Mouse (Mus musculus) neural tube, embryonic 14.5 days (tissue): ENCODE data around the gene Tsks. TPM values are rescaled to one million over a fixed set of nuclear protein-coding genes. Genes with fewer than 3 reads are reported as not detected.

Source experiments
- ATAC-seq: fragments of 200-750 bp; cut with Nextera tagmentation; 2 replicates; pipeline ENCODE4 v1.8.0; 2017; ENCODE audit warnings: low read depth, mild to moderate bottlenecking, moderate TSS enrichment, moderate library complexity
- H3K27ac ChIP-seq: fragments of 300-500 bp; sonication (generic); 2 replicates; pipeline ENCODE4 v1.5.1; 2014; ENCODE audit warnings: low read depth, mild to moderate bottlenecking, control low read depth, low read length, moderate library complexity, mixed read lengths
- H3K27me3 ChIP-seq: fragments of 300-500 bp; sonication (generic); 2 replicates; pipeline ENCODE4 v1.6.1; 2014; ENCODE audit warnings: low read length; ENCODE audit not compliant: control insufficient read depth, insufficient read depth
- H3K36me3 ChIP-seq: fragments of 300-500 bp; sonication (generic); 2 replicates; pipeline ENCODE4 v1.6.1; 2014; ENCODE audit warnings: low read length, mixed read lengths; ENCODE audit not compliant: control insufficient read depth, insufficient read depth
- H3K4me1 ChIP-seq: fragments of 300-500 bp; sonication (generic); 2 replicates; pipeline ENCODE4 v1.6.1; 2014; ENCODE audit warnings: low read length; ENCODE audit not compliant: control insufficient read depth, insufficient read depth
- H3K4me2 ChIP-seq: fragments of 300-500 bp; sonication (generic); 2 replicates; pipeline ENCODE4 v1.6.1; 2014; ENCODE audit warnings: mild to moderate bottlenecking, low read depth, low read length, control low read depth
- H3K4me3 ChIP-seq: fragments of 300-500 bp; sonication (generic); 2 replicates; pipeline ENCODE4 v1.5.1; 2014; ENCODE audit warnings: low read depth, low read length, control low read depth, mixed read lengths
- H3K9ac ChIP-seq: fragments of 300-500 bp; sonication (generic); replicated peaks from 2 replicates; pipeline ENCODE4 v1.6.1; 2014; ENCODE audit warnings: low read depth, mild to moderate bottlenecking, control low read depth, low read length, mixed read lengths
- H3K9me3 ChIP-seq: fragments of 300-500 bp; sonication (generic); 2 replicates; pipeline ENCODE4 v1.6.1; 2016; ENCODE audit warnings: low read length; ENCODE audit not compliant: control insufficient read depth
- WGBS: fragments of 180-500 bp; shearing (Covaris S2); extraction: QIAGEN DNeasy Blood & Tissue Kit; methylation state at CpG from one replicate; pipeline ENCODE4 v1.1.7; 2014; 5-methylcytosine and 5-hydroxymethylcytosine counted together
- polyA plus RNA-seq: library from polyadenylated mRNA; unstranded; fragments of >200 nt; fragmentation: Nextera tagmentation; extraction: Ambion mirVana; gene quantifications from 2 replicates; pipeline ENCODE4 v1.2.1, GENCODE M21; 2014

Gene Tsks
- polyA plus RNA-seq, 1 experiment from 2014 or later = 0.11 TPM

- Histone ChIP-seq H3K4me1 (no peaks in the 10 kb centered on the region), H3K9me3 (no peaks in the 10 kb centered on the region), H3K27ac (no peak overlapping the region), H3K27me3 (no peaks in the 10 kb centered on the region), H3K9ac (no peak overlapping the region), H3K4me2 (no peak overlapping the region), H3K4me3 (no peak overlapping the region), H3K36me3 (peaks cover 88% of the 10 kb centered on the region)
- ATAC-seq = no peak
- WGBS = 96% methylated on average over 29 of the region's 29 CpGs
Observed at GRCm38 (mm10) chr7:45007141-45007540, 64.1 kb downstream of the Tsks start.

Other genes starting within 250 kb of the Tsks start
- gene Izumo2, start 234.5 kb upstream of the Tsks start, polyA plus RNA-seq = not detected in 2 replicates
- 23.0 and 27.0 TPM in 2 replicates for gene Vrk3, start 194.8 kb upstream of the Tsks start, polyA plus RNA-seq
- 0.95 and 1.0 TPM in 2 replicates for gene Zfp473, start 192.2 kb upstream of the Tsks start, polyA plus RNA-seq
- 22.4 and 26.3 TPM in 2 replicates for gene Nup62, start 127.1 kb upstream of the Tsks start, polyA plus RNA-seq
- 1.6 and 1.7 TPM in 2 replicates for gene Il4i1, start 126.8 kb upstream of the Tsks start, polyA plus RNA-seq
- gene Atf5, start 126.5 kb upstream of the Tsks start, polyA plus RNA-seq = 2.1 and 2.3 TPM in 2 replicates
- 36.4 and 46.8 TPM in 2 replicates for gene Akt1s1, start 94.2 kb upstream of the Tsks start, polyA plus RNA-seq
- gene Tbc1d17, start 94.1 kb upstream of the Tsks start, polyA plus RNA-seq = 92.5 and 96.4 TPM in 2 replicates
- 27.1 and 28.8 TPM in 2 replicates for gene Pnkp, start 86.1 kb upstream of the Tsks start, polyA plus RNA-seq
- 475 and 479 TPM in 2 replicates for gene Ptov1, start 73.4 kb upstream of the Tsks start, polyA plus RNA-seq
- 85.7 and 91.1 TPM in 2 replicates for gene Med25, start 50.5 kb upstream of the Tsks start, polyA plus RNA-seq
- 14.5 and 16.0 TPM in 2 replicates for gene Fuz, start 47.1 kb upstream of the Tsks start, polyA plus RNA-seq
- 120 and 128 TPM in 2 replicates for gene Ap2a1, start 13.7 kb upstream of the Tsks start, polyA plus RNA-seq
- 54.3 and 60.3 TPM in 2 replicates for gene Cpt1c, start 31.6 kb downstream of the Tsks start, polyA plus RNA-seq
- 189 and 206 TPM in 2 replicates for gene Prmt1, start 43.4 kb downstream of the Tsks start, polyA plus RNA-seq
- 53.8 and 60.2 TPM in 2 replicates for gene Irf3, start 54.4 kb downstream of the Tsks start, polyA plus RNA-seq
- gene Bcl2l12, start 55.5 kb downstream of the Tsks start, polyA plus RNA-seq = 6.4 and 9.5 TPM in 2 replicates
- gene Scaf1, start 73.2 kb downstream of the Tsks start, polyA plus RNA-seq = 61.6 and 68.6 TPM in 2 replicates
- gene Rras, start 74.8 kb downstream of the Tsks start, polyA plus RNA-seq = 9.0 and 13.7 TPM in 2 replicates
- gene Prr12, start 109.7 kb downstream of the Tsks start, polyA plus RNA-seq = 17.3 and 17.9 TPM in 2 replicates
- 65.4 and 67.3 TPM in 2 replicates for gene Nosip, start 119.2 kb downstream of the Tsks start, polyA plus RNA-seq
- gene Prrg2, start 119.5 kb downstream of the Tsks start, polyA plus RNA-seq = 12.7 and 12.8 TPM in 2 replicates
- gene Rcn3, start 149.0 kb downstream of the Tsks start, polyA plus RNA-seq = 23.7 and 118 TPM in 2 replicates
- 7.0 and 36.4 TPM in 2 replicates for gene Fcgrt, start 160.6 kb downstream of the Tsks start, polyA plus RNA-seq
- gene Rps11, start 181.2 kb downstream of the Tsks start, polyA plus RNA-seq = 781 and 868 TPM in 2 replicates
- 668 and 729 TPM in 2 replicates for gene Rpl13a, start 185.6 kb downstream of the Tsks start, polyA plus RNA-seq
- 0.33 TPM in 1 of 2 replicates, not detected in the other for gene Gm45713, start 193.0 kb downstream of the Tsks start, polyA plus RNA-seq
- gene Flt3l, start 193.2 kb downstream of the Tsks start, polyA plus RNA-seq = 1.3 and 1.6 TPM in 2 replicates
- gene Pih1d1, start 211.1 kb downstream of the Tsks start, polyA plus RNA-seq = 90.4 and 91.2 TPM in 2 replicates
- 16.9 and 19.8 TPM in 2 replicates for gene Aldh16a1, start 211.4 kb downstream of the Tsks start, polyA plus RNA-seq
- 0.71 TPM in 1 of 2 replicates, not detected in the other for gene Slc17a7, start 220.7 kb downstream of the Tsks start, polyA plus RNA-seq
- not detected in 2 replicates for gene Gfy, start 236.4 kb downstream of the Tsks start, polyA plus RNA-seq
- not detected in 2 replicates for gene Pth2, start 237.8 kb downstream of the Tsks start, polyA plus RNA-seq